Mouse (Mus musculus): ENCODE data around the gene Crmp1. TPM values are rescaled to one million over a fixed set of nuclear protein-coding genes. Genes with fewer than 3 reads are reported as not detected.

The Crmp1 gene
- polyA plus RNA-seq, 1 experiment: 0.11 TPM

GRCm38 (mm10) chr5:37215276-37215675 lies 26.5 kb upstream of the Crmp1 start:
- Histone ChIP-seq H3ac (ENCODE audit: control insufficient read depth, insufficient read length) (no peak overlapping the region), H3K4me2 (ENCODE audit: low read depth) (no peak overlapping the region), H3K4me3 (no peak overlapping the region), H3K36me3 (ENCODE audit: control insufficient read depth, insufficient read depth) (no peaks in the 10 kb centered on the region), H3K27me3 (ENCODE audit: control insufficient read depth, insufficient read depth, insufficient read length) (peaks cover 13% of the 10 kb centered on the region), H3K79me2 (ENCODE audit: control insufficient read depth, insufficient read depth) (no peaks in the 10 kb centered on the region)
- TF ChIP-seq TCF12 (IDR thresholded peaks at IDR 0.05; ENCODE audit: insufficient read depth, poor library complexity, severe bottlenecking) (no peak), POLR2A (IDR thresholded peaks at IDR 0.05; ENCODE audit: insufficient read length, low read depth) (no peak), CEBPB (IDR thresholded peaks at IDR 0.05; ENCODE audit: insufficient read depth, poor library complexity, severe bottlenecking) (no peak), MYOD1 (IDR thresholded peaks at IDR 0.05; ENCODE audit: control insufficient read depth in 1 of 3, insufficient read length in 2 of 3, low read depth in 2 of 3) (no peak), REST (IDR thresholded peaks at IDR 0.05; ENCODE audit: insufficient read depth, insufficient read length) (no peak), TCF3 (IDR thresholded peaks at IDR 0.05; ENCODE audit: insufficient read length, low read depth) (no peak), POLR2AphosphoS2 (IDR thresholded peaks at IDR 0.05; ENCODE audit: insufficient read length, low read depth) (no peak), MYOG (IDR thresholded peaks at IDR 0.05; ENCODE audit: control insufficient read depth in 1 of 3, insufficient read depth in 1 of 3, insufficient read length in 2 of 3, low read depth in 2 of 3) (no peak), SRF (IDR thresholded peaks at IDR 0.05; ENCODE audit: control insufficient read depth, insufficient read length, low read depth) (no peak), MAX (IDR thresholded peaks at IDR 0.05; ENCODE audit: low read depth) (no peak), E2F4 (IDR thresholded peaks at IDR 0.05; ENCODE audit: insufficient read depth) (no peak), USF1 (IDR thresholded peaks at IDR 0.05; ENCODE audit: low read depth) (no peak)

- TF ChIP-seq POLR2A (IDR thresholded peaks at IDR 0.05; ENCODE audit: insufficient read length, low read depth) (no peak), E2F4 (IDR thresholded peaks at IDR 0.05; ENCODE audit: insufficient read depth) (no peak), REST (IDR thresholded peaks at IDR 0.05; ENCODE audit: insufficient read depth, insufficient read length) (no peak), TCF12 (IDR thresholded peaks at IDR 0.05; ENCODE audit: insufficient read depth, poor library complexity, severe bottlenecking) (no peak), POLR2AphosphoS2 (IDR thresholded peaks at IDR 0.05; ENCODE audit: insufficient read length, low read depth) (no peak), SRF (IDR thresholded peaks at IDR 0.05; ENCODE audit: control insufficient read depth, insufficient read length, low read depth) (no peak), MYOG (IDR thresholded peaks at IDR 0.05; ENCODE audit: control insufficient read depth in 1 of 3, insufficient read depth in 1 of 3, insufficient read length in 2 of 3, low read depth in 2 of 3) (no peak), MYOD1 (IDR thresholded peaks at IDR 0.05; ENCODE audit: control insufficient read depth in 1 of 3, insufficient read length in 2 of 3, low read depth in 2 of 3) (no peak), CEBPB (IDR thresholded peaks at IDR 0.05; ENCODE audit: insufficient read depth, poor library complexity, severe bottlenecking) (no peak), USF1 (IDR thresholded peaks at IDR 0.05; ENCODE audit: low read depth) (no peak), TCF3 (IDR thresholded peaks at IDR 0.05; ENCODE audit: insufficient read length, low read depth) (no peak), MAX (IDR thresholded peaks at IDR 0.05; ENCODE audit: low read depth) (no peak)
- H3K79me2 ChIP-seq (ENCODE audit: control insufficient read depth, insufficient read depth): no peaks in the 10 kb centered on the region
- H3K4me3 ChIP-seq: no peak overlapping the region
- H3K4me2 ChIP-seq (ENCODE audit: low read depth): no peak overlapping the region
- H3ac ChIP-seq (ENCODE audit: control insufficient read depth, insufficient read length): no peak overlapping the region
- H3K27me3 ChIP-seq (ENCODE audit: control insufficient read depth, insufficient read depth, insufficient read length): peaks cover 10% of the 10 kb centered on the region
- H3K36me3 ChIP-seq (ENCODE audit: control insufficient read depth, insufficient read depth): no peaks in the 10 kb centered on the region
These were observed 22.1 kb upstream of the Crmp1 start for GRCm38 (mm10) chr5:37219615-37220014.

GRCm38 (mm10) chr5:37220575-37220974 lies 21.2 kb upstream of the Crmp1 start:
- Histone ChIP-seq H3K27me3 (ENCODE audit: control insufficient read depth, insufficient read depth, insufficient read length) (peaks cover 10% of the 10 kb centered on the region), H3K36me3 (ENCODE audit: control insufficient read depth, insufficient read depth) (no peaks in the 10 kb centered on the region), H3K4me2 (ENCODE audit: low read depth) (no peak overlapping the region), H3K79me2 (ENCODE audit: control insufficient read depth, insufficient read depth) (no peaks in the 10 kb centered on the region), H3ac (ENCODE audit: control insufficient read depth, insufficient read length) (no peak overlapping the region), H3K4me3 (no peak overlapping the region)
- TF ChIP-seq REST (IDR thresholded peaks at IDR 0.05; ENCODE audit: insufficient read depth, insufficient read length) (no peak), POLR2AphosphoS2 (IDR thresholded peaks at IDR 0.05; ENCODE audit: insufficient read length, low read depth) (no peak), TCF3 (IDR thresholded peaks at IDR 0.05; ENCODE audit: insufficient read length, low read depth) (no peak), MYOG (IDR thresholded peaks at IDR 0.05; ENCODE audit: control insufficient read depth in 1 of 3, insufficient read depth in 1 of 3, insufficient read length in 2 of 3, low read depth in 2 of 3) (no peak), SRF (IDR thresholded peaks at IDR 0.05; ENCODE audit: control insufficient read depth, insufficient read length, low read depth) (no peak), MYOD1 (IDR thresholded peaks at IDR 0.05; ENCODE audit: control insufficient read depth in 1 of 3, insufficient read length in 2 of 3, low read depth in 2 of 3) (no peak), POLR2A (IDR thresholded peaks at IDR 0.05; ENCODE audit: insufficient read length, low read depth) (no peak), CEBPB (IDR thresholded peaks at IDR 0.05; ENCODE audit: insufficient read depth, poor library complexity, severe bottlenecking) (no peak), MAX (IDR thresholded peaks at IDR 0.05; ENCODE audit: low read depth) (no peak), USF1 (IDR thresholded peaks at IDR 0.05; ENCODE audit: low read depth) (no peak), TCF12 (IDR thresholded peaks at IDR 0.05; ENCODE audit: insufficient read depth, poor library complexity, severe bottlenecking) (no peak), E2F4 (IDR thresholded peaks at IDR 0.05; ENCODE audit: insufficient read depth) (no peak)

- H3ac ChIP-seq (ENCODE audit: control insufficient read depth, insufficient read length): no peak overlapping the region
- H3K4me3 ChIP-seq: no peak overlapping the region
- TF ChIP-seq MAX (IDR thresholded peaks at IDR 0.05; ENCODE audit: low read depth): no peak
- no peak for TF ChIP-seq POLR2A (IDR thresholded peaks at IDR 0.05; ENCODE audit: insufficient read length, low read depth)
- TF ChIP-seq MYOD1 (IDR thresholded peaks at IDR 0.05; ENCODE audit: control insufficient read depth in 1 of 3, insufficient read length in 2 of 3, low read depth in 2 of 3): no peak
- TF ChIP-seq POLR2AphosphoS2 (IDR thresholded peaks at IDR 0.05; ENCODE audit: insufficient read length, low read depth): no peak
- no peak for TF ChIP-seq CEBPB (IDR thresholded peaks at IDR 0.05; ENCODE audit: insufficient read depth, poor library complexity, severe bottlenecking)
- no peak for TF ChIP-seq TCF3 (IDR thresholded peaks at IDR 0.05; ENCODE audit: insufficient read length, low read depth)
- no peaks in the 10 kb centered on the region for H3K36me3 ChIP-seq (ENCODE audit: control insufficient read depth, insufficient read depth)
- H3K4me2 ChIP-seq (ENCODE audit: low read depth): no peak overlapping the region
- no peaks in the 10 kb centered on the region for H3K79me2 ChIP-seq (ENCODE audit: control insufficient read depth, insufficient read depth)
- peaks cover 10% of the 10 kb centered on the region for H3K27me3 ChIP-seq (ENCODE audit: control insufficient read depth, insufficient read depth, insufficient read length)
These were observed 20.2 kb upstream of the Crmp1 start for GRCm38 (mm10) chr5:37221563-37221962.
